ENCODE assay signal across 16 mouse cellular contexts in the genomic region with DNA sequence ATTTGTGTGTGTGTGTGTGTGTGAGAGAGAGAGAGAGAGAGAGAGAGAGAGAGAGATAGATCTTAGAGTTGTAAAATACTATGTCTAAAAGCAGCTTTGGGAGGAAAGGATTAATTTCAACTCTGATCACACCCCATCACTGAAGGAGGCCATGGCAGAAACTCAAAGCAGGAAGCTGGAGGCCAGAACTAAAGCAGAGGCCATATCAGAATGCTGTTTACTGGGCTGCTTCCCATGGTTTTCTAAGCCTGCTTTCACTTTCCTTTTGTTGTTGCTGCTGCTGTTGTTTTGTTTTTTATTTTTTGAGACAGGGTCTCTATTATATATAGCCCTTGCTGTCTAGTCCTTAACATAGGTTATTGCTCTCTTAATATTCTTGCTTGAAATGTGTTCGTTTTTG.
"Had no signal": no experiment of that assay in that cellular context is flagged by ENCODE, and none has a peak within 500 bp of the region (broad histone marks: within the 10 kb centered on the region; RNA-seq: fewer than 3 reads in every experiment).

No protein-coding gene starts in this region.

- H3K9ac ChIP-seq: liver, embryonic 15.5 days; midbrain, embryonic 13.5 days; neural tube, embryonic 12.5 days; stomach, embryonic 15.5 days had no signal

- H3K9me3 ChIP-seq: limb, embryonic 10.5 days; liver, embryonic 15.5 days; midbrain, embryonic 13.5 days; neural tube, embryonic 12.5 days; stomach, embryonic 15.5 days had no signal

- H3K4me1 ChIP-seq: limb, embryonic 10.5 days; liver, embryonic 15.5 days; midbrain, embryonic 13.5 days; neural tube, embryonic 12.5 days; stomach, embryonic 15.5 days had no signal

- H3K4me3 ChIP-seq: left cerebral cortex, adult 2 months; limb, embryonic 10.5 days; liver, embryonic 15.5 days; midbrain, embryonic 13.5 days; myocyte; neural tube, embryonic 12.5 days; stomach, embryonic 15.5 days had no signal

- H3K27ac ChIP-seq: left cerebral cortex, adult 2 months; limb, embryonic 10.5 days; liver, embryonic 15.5 days; midbrain, embryonic 13.5 days; neural tube, embryonic 12.5 days; stomach, embryonic 15.5 days had no signal

- DNase-seq: kidney, postnatal 25 days; lung, adult 2 months; lung, postnatal 4 days; retina, postnatal 1 day; right cerebral cortex, postnatal 4 days; spleen, adult 18-20 months; thymus, adult 2 months; thymus, postnatal 36 days had no signal

- ATAC-seq: lung, postnatal 0 days; midbrain, embryonic 13.5 days had no signal

- H3K27me3 ChIP-seq: liver, embryonic 15.5 days; midbrain, embryonic 13.5 days; neural tube, embryonic 12.5 days; stomach, embryonic 15.5 days had no signal
